Mouse (Mus musculus): ENCODE results near the gene Pitpna.
A peak's percentile ranks its signal among the peaks of the same experiment; 100 is the strongest.

Gene Pitpna

GRCm38 (mm10) chr11:75563851-75564548 is 23.9 kb upstream of the Pitpna start:
- peak; percentile 93 for DNase-seq (ENCODE audit: low read depth)

DNA sequence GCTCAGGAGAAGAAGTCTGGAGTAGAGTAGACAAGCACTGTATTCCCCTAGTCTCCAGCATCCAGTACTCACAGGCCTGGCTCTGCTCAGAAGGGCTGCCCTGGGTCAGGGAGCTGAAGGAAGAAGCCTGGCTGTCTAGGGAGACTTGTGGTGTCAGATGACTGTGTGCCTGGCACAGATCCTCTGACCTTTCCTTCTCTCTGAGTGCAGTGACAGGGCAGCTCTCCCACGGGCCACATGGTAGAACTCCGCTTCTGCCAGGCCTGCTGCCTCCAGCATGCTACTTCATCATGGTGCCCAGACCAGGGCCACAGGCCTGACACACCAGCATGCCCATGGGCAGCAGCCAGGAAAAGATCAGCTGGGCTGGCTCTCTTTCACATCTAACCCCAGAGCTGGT is 22.0 kb upstream of the Pitpna start:
- DNase-seq (ENCODE audit: low read depth), result peak; percentile 92

DNA sequence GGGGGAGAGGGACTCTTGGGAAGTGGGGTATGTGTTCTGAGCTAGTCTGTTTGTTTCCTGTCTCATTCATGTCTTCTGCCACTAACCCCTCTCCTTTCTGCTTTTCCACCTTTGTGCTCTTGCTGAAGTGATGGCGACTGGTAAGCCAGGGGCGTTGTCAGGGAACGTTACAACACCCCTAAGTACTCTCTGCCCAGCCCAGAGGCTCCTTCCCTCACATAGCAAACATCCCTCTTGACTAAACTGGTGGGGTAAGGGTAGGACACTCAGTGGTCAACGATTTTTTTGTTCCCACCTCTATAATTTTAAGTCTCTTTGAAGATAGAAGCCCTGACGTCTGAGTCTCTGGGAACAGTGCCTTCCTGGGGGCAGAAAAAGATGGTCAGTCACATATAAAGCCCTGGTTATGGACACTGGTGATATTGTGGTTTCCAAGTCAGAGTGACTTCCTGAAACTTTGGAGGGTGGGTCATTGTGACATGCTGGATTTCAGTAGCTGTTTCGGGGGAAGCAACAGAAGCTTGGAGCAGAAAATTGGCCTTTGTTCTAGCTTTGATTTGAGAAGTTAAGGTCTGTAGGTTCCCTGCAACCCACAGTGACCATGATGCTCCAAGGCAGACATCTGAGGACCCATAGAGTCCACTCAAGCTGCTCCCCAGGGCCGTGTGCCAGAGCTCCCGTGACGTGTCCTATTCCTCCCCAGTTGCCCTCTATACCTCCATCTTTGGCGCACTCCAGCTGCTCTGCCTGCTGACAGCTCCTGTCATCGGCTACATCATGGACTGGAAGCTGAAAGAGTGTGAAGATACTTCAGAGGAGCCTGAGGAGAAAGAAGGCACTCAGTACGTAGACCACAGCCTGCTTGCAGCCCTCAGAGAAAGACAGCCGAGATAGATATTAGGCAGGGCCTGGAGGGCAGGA is 21.4 kb upstream of the Pitpna start:
- no peak for DNase-seq (ENCODE audit: low read depth)

DNA sequence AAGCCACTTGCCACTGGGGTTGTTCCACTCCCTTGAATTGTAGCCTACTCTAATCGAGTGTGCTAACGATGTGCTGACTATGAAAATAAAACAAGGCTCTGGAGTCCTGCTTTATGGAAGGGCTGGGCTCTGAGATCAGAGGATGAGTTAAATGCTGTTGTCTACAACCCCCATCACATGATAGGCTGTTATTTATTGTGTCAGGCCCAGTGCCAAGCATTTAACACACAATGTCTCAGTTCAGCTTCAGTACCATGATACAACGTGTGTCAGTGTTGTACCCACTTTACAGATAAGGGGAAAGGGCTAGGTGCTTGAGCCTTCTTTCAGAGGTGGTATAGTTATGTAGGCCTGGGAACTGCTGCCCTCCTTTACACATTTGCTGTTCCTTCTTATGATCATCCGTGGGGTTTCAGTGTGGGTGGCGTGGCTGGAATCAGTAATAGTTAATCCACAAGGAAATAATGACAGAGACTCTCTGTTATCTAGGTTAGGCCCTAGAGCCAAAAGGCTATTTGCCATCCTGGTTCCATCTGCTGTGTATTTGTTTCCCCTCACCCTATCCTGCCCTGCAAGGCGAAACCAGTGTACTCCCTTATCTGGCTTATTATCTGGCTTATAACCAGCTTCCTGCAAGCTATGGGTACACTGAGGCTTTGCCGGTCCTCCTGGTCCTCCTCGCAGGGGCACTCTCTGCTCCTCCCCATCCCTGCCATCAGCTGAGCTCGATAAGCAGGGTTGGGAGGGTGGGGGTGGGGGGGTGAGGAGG is 20.4 kb upstream of the Pitpna start:
- DNase-seq (ENCODE audit: low read depth), result no peak

- DNase-seq (ENCODE audit: low read depth), result no peak
Observed at GRCm38 (mm10) chr11:75568115-75568511, 19.8 kb upstream of the Pitpna start.

GRCm38 (mm10) chr11:75568962-75569361 is 18.9 kb upstream of the Pitpna start:
- DNase-seq (ENCODE audit: low read depth), result no peak

DNA sequence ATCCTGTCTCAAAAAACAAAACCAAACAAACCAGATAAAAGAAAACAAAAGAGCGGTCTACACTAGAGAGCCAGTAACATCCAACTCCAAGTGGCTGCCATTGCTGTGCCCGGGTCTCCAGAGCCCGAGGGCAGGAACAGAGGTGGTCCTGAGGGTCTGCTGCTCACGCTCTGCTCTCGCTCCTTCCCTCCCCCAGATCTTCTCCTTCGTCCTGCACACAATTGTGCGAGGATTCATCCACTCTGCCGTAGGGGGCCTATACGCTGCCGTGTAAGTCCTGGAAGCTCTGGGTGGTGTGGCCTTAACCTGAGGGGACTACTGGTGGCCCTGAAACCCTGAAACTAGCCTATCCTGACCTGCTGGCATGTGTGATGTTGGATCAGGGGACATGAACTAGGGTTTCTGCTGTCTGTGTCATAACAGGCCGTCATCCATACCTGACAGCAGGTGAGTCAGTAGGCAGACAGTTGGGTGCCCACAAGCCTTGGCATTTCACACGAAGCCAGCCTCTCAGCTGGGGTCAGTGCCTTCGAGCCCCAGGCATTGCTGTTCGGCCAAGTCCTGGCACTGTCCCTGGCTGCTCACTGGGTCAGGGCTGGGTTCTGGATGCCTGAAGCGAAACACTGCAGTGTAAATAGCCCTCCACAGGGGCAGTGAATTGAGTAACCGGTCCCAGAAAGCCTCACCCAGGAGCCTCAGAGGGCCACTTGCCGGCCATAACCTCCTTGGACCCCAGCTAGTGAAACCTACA is 17.3 kb upstream of the Pitpna start:
- DNase-seq (ENCODE audit: low read depth), result peak; percentile 66

GRCm38 (mm10) chr11:75571126-75571990 is 16.5 kb upstream of the Pitpna start:
- DNase-seq (ENCODE audit: low read depth), result peak; percentile 75

- no peak for DNase-seq (ENCODE audit: low read depth)
Observed at GRCm38 (mm10) chr11:75572301-75572791, 15.6 kb upstream of the Pitpna start.

DNA sequence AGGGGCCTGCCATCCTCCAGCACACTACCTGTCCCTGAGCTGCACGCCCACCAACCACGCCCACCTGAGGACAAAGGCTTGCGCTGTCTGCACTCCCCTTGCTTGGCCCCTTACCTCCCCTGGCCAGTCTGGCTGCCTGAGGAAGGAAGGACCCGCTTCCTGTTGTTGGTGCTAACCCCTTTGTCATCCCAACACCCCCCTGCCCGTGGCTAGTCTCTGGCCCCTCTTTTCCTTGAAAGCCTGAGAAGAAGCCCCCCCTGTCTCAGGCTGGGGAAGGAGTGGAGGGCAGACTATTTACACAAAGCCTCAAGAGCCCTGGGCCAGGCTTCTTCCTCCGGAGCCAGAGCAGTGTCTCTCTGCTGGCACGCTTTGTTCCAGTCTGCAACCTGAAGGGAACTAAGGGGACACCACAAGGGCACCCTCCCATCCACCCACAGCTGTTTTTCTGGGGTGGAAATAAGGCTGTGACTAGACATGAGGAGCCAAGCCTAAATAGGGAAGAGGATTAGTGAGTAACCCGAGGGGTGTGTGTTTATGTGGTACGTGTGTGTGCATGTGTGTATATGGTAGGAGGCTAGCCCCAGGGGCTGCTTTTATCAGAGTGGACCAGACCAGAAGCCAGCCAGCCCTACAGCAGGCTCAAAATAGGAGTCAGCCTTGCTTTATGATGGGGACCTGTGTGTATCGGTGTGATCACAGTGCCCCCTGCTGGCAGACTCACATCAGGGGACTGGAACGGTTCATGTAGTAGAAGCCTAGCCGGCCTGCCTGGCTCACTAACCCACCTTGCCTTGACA is 14.8 kb upstream of the Pitpna start:
- DNase-seq (ENCODE audit: low read depth), result peak; percentile 81

DNA sequence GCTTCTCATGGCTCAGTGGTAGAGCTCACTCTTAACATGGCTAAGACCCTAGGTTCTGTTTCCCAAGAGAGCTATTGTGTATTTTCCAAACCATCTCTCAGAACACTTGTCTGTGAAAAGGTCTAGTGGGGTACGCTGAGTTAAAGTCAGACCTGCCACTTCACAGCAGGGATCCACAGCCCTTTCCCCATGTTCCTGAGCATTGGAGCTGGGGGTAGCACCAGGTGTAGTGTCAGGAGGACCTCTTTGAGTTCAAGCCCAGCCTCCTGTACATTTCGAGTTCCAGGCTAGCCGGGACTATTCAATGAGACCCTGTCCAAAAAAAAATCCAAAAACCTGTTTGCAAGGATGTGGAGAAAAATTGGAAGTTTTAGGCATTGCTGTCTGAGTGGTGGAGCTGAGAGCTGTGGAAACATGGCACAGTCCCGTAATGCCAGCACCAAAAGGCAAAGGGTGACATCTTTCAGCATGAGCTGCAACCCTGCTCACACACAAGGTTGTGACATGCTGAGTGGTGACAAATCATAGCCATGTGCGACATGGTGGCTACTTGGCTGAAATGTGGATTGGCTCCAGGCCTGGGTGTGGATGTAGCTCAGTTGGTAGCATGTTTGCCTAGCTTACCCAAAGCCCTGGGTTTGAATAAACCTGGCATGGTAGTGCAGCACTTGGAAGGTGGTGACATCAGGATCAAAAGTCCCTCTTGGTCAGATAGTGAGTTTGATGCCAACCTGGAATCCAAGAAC is 13.3 kb upstream of the Pitpna start:
- no peak for DNase-seq (ENCODE audit: low read depth)

DNA sequence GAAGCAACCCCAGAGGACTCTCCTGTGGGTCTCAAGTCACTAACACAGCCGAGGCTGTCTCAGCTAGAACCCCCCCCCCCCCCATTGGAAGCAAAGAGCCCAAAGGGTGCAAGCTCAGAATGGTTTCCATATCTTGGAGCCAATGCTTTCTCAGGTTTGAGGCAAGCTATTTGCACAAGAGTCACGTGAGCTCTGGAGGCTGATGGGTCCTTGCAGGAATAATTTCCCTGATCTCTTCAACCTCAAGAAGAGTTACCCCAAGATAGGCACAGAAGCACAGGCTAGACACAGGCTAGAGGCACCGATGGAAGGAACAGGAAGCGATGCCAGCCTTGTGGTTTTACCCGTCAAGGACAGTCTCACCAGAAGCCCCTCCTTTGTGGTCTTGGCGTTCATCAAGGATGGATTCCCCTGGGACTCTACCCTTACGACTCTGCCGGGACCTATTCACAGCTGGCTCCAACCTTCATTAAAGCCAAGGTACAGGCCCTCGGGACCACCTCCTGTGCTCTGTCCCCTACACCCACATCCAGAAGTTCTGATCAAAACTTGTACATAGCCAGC is 12.3 kb upstream of the Pitpna start:
- no peak for DNase-seq (ENCODE audit: low read depth)

GRCm38 (mm10) chr11:75578609-75579008 is 9.3 kb upstream of the Pitpna start:
- DNase-seq (ENCODE audit: low read depth), result no peak

DNA sequence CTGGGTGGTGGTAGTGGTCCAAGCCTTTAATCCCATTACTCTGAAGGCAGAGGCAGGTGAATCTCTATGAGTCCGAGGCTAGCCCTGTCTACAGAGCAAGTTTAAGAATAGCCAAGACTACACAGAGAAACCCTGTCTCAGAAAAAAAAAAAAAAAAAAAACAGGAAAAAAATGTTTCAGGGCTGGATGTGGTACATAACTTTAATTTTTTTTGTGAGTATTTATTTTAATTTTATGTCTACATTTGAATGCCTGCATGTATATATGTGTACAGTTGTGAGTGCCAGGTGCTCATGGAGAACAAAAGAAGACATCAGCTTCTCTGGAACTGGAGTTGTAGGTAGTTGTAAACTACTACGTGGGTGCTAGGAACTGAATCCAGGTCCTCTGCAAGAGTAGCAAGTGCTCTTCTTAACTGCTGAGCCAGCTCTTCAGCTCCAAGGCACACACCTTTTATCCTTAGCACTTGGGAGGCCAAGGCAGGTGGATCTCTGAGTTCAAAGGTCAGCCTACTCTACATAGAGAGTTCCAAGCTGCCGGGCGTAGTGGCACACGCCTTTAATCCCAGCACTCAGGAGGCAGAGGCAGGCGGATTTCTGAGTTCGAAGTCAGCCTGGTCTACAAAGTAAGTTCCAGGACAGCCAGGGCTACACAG is 6.3 kb upstream of the Pitpna start:
- no peak for DNase-seq (ENCODE audit: low read depth)

DNA sequence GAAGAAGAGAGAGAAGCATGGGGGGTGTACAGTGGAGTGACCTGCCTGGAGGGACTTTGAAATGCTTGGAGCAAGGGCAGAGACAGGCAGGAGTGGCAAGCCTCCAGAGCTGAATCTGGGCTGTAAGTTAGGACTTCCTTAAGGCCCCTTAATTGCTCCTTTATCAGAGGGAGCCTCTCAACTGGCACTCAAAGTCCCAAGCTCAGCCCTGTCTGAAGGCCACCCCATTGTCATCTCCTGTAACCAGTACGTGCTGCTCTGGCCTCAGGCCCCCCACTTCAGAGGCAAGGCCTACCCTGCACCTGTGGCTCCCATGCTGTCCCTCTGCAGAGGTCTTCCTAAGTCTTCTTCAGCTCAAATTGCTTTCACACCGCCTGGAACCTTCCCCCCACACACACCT is 4.4 kb upstream of the Pitpna start:
- DNase-seq (ENCODE audit: low read depth), result no peak

- DNase-seq (ENCODE audit: low read depth), result no peak
Observed at GRCm38 (mm10) chr11:75585061-75585460, 2.8 kb upstream of the Pitpna start.

DNA sequence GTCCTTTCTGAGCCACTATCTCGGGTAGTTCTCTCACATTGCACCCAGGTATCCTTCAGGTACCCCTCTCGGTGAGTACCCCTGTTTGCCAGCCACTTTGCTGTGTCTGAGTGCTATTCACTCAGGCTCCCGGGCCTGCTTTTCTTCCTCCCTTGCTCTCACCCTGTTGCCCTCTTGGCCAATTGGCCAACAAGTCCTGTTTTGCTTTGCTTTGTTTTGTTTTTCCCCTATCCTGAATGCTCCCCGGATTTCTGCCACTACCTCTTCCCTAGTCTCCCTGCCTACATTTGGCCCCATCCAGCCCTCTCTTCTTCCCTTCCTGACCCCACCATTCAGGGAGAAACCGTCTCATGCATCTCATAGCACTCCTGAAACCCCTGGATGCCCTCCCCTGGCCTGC is 1.9 kb upstream of the Pitpna start:
- no peak for DNase-seq (ENCODE audit: low read depth)

DNA sequence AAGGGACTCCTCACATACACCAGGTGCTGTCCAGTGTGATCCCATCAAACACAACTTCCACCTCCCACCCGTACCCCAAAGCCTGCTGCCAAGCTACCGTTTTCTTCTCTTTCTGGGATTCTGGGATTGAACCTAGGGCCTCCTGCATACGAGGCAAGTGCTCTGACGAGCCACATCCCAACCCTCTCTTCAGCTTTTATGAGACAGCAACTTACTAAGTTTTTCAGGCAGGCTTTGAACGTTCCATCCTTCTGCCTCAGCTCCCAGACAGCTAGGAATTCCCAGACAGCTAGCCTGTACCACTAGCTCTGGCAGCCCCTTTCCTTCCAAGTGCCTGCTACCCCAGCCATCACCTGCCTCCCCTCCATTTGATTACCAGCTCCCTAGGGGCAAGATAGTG is 934 bp upstream of the Pitpna start:
- DNase-seq (ENCODE audit: low read depth), result no peak

Measured in fibroblast of lung, adult 2 months (primary cell).